Mouse (Mus musculus) bone marrow, adult 2 months (tissue): ENCODE data around the gene Tuft1. TPM values are rescaled to one million over a fixed set of nuclear protein-coding genes. Genes with fewer than 3 reads are reported as not detected.

ENCODE experiments used
- H3K27ac ChIP-seq: fragments of 200-500 bp; 2 replicates; pipeline ENCODE4 v1.5.1; 2012; ENCODE audit warnings: low read depth, mild to moderate bottlenecking, control low read depth, inconsistent platforms, low read length; ENCODE audit not compliant: control insufficient read depth, poor library complexity, insufficient read depth
- H3K4me1 ChIP-seq: fragments of 200-500 bp; 2 replicates; pipeline ENCODE4 v1.6.1; 2011; ENCODE audit warnings: low read length; ENCODE audit not compliant: control insufficient read depth, insufficient read depth
- H3K4me3 ChIP-seq: fragments of 200-500 bp; replicated peaks from 2 replicates; pipeline ENCODE3; 2011; ENCODE audit warnings: mild to moderate bottlenecking, low read depth, low read length, control low read depth; ENCODE audit not compliant: control insufficient read depth
- CTCF ChIP-seq: fragments of 200-500 bp; IDR thresholded peaks from 2 replicates; pipeline ENCODE4 v1.5.1; 2011; ENCODE audit warnings: low read length, control low read depth; ENCODE audit not compliant: control insufficient read depth, insufficient read depth
- POLR2A ChIP-seq: fragments of 200-500 bp; IDR thresholded peaks from 2 replicates; pipeline ENCODE4 v1.6.1; 2011; ENCODE audit warnings: low read depth, mild to moderate bottlenecking, control low read depth, low read length, borderline replicate concordance; ENCODE audit not compliant: control insufficient read depth
- WGBS: fragments of 180-500 bp; shearing (Covaris S2); methylation state at CpG from one replicate; pipeline ENCODE4 v1.1.7; 2018; 5-methylcytosine and 5-hydroxymethylcytosine counted together
- polyA plus RNA-seq: library from polyadenylated mRNA; stranded (reverse); fragments of >200 nt; gene quantifications from 2 replicates; pipeline ENCODE4 v1.2.4, GENCODE M21; 2011; ENCODE audit warnings: low replicate concordance; ENCODE audit not compliant: missing spikeins, insufficient read depth, insufficient read length

Gene Tuft1
- polyA plus RNA-seq, 1 experiment, result 7.4 TPM

DNA sequence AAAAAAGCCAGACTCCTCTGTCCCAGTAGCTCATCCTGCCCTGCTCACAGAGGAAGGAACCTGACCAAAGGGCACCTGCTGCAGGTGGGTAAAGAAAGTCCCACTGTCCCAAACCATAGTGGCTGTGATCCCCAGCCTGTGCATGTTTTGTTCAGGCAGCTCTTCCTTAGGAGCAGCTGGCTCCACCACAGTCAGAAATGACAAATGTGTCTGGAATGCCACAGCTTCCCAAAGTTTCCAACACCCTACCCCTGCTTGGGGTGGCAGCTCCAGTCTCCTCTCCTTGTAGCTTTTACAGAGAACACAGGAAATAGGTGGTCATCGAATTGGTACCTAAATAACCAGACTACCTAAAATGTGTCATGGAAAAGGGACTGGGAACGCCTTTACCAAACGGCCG is 34.4 kb downstream of the Tuft1 start:
- WGBS, result 82% methylated on average over 4 of the region's 4 CpGs
- TF ChIP-seq POLR2A (no peak), CTCF (no peak)

DNA sequence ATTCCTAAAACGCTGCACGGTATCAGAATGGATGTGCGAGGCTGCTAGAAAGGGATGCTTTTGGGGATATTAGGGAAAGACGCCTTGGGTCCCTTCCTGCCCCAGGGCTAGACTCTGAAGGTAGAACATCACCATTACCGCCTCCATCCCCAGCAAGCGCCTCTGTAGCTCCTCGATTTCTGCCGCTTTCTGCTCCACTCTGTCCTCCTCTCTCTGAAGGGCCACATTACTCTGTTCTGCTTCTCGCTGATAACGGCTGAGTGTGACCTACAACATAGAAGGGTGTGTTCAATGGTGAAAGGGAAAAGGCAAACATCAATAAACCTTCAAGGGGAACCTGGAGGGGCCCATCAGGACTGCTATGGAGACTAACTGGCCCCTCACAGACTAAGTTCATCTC is 36.1 kb downstream of the Tuft1 start:
- Histone ChIP-seq H3K27ac (no peak overlapping the region), H3K4me3 (no peak overlapping the region), H3K4me1 (no peaks in the 10 kb centered on the region)
- WGBS, result 81% methylated on average over 10 of the region's 10 CpGs
- TF ChIP-seq POLR2A, result no peak
- no peak for TF ChIP-seq CTCF

More for the DNA sequence above, 34.4 kb downstream of the Tuft1 start:
- H3K4me1 ChIP-seq, result no peaks in the 10 kb centered on the region
- no peak overlapping the region for H3K27ac ChIP-seq
- no peak overlapping the region for H3K4me3 ChIP-seq

DNA sequence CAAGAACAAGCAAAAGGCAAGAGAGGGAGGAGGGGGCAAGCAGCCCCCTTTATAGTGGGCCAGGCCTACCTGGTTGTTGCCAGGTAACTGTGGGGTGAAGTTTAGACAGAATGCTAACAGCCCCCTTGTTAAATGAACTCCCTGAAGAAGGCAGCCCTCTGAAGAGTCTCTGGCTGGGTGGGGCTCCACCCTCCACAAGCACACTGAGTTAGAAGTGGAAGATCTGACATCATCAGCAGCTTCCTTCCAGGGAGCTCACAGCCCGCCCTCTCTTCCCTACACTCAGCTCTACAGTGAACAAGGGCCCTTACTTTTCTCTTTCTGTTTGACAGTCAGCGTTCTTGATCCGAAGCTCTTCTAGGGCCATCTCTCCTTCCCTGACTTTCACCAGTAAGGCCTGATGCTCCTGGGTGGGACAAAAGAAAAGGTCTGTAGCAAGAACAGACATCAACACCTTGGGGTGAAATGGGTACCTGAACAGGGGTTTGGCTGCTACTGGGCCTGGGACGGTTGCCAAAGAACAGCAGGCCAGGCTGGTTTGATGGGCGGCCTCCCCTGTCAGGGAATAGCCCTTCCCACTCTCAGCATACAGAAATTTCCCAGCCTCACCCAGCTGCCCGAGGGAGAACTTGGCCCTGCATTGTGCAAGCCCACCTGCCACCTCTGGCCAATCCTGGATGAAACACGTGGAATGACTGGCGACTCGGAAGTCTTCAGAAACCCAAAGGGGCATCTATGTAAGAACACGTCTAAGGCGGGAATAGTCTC is 36.7 kb downstream of the Tuft1 start:
- Histone ChIP-seq H3K4me3 (no peak overlapping the region), H3K27ac (no peak overlapping the region), H3K4me1 (no peaks in the 10 kb centered on the region)
- WGBS, result 83% methylated on average over 11 of the region's 11 CpGs
- no peak for TF ChIP-seq POLR2A
- no peak for TF ChIP-seq CTCF

DNA sequence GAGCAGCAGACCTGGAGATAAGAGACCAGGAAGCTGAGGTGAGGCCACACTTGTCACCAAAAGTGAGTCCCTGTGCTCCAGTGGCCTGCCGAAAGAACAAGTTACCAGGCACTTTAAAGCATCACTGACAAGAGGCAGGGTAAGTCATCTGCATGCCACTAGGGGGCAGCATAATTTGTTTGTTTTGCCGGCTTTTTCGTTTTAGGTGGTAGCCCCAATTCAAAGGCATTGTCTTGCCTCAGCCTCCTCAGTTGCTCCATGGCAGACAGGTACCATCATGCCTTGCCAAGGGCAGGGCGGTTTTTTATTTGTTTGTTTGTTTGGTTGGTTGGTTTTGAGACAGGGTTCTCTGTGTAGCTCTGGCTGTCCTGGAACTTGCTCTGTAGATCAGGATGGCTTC is 42.0 kb downstream of the Tuft1 start:
- Histone ChIP-seq H3K4me3 (no peak overlapping the region), H3K27ac (no peak overlapping the region), H3K4me1 (no peaks in the 10 kb centered on the region; the same call in 1 of the 2 replicates)
- peak; percentile 36; the same call in 1 of the 2 replicates for TF ChIP-seq CTCF
- no peak for TF ChIP-seq POLR2A
- WGBS, result 29% methylated on average over 4 of the region's 4 CpGs

DNA sequence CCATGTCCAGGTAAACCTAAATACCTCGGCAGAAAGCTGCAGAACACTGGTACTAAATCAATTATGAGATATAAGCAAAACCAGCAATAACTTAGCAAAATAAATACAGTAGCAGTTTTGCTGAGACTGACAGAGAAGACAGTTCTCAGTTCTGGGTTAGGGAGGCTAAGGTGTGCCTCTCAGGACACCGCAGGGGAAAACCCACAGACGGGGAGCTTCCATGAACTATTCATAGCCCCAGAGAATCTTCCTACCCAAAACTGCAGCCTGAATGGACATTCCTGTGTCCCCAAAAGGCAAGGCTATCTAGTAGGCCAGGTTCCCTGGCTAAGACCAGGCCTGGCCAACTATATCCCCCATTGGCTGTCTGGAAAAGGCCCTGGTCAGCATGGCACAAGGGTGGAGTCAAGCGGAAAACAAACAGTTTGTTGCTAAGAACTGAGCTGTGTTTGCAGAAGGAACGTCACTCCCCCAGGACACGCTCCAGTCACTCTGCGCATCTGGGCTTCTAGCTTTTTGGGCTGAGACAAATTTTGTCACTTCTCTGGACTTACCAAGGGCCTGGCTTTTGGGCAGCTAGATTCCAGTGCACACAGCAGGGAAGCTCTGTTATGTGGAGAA is 45.3 kb downstream of the Tuft1 start:
- Histone ChIP-seq H3K4me3 (no peak overlapping the region), H3K4me1 (no peaks in the 10 kb centered on the region; the same call in 1 of the 2 replicates), H3K27ac (no peak overlapping the region)
- TF ChIP-seq CTCF (no peak), POLR2A (no peak)
- 85% methylated on average over 7 of the region's 7 CpGs for WGBS

DNA sequence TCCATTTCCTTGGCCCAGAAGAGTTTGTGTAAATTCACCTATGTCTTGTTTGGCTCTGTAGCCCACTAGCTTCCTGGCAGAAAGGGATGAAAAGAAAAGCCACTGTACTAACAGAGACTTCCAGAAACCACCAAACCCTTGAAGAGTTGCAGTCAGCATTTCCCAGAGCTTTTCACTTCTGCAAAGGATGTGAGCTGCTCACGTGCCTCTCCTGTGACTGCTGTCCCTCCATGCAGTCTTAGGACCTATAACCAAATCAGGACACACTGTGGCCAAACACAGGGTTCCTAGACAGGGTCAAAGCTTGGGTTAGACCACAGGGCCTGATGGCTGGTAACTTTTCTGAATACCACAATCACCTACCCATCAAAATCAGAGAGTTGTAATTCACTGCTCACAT is 46.4 kb downstream of the Tuft1 start:
- Histone ChIP-seq H3K4me1 (no peaks in the 10 kb centered on the region; the same call in 1 of the 2 replicates), H3K27ac (no peak overlapping the region), H3K4me3 (no peak overlapping the region)
- 57% methylated on average over 1 of the region's 1 CpGs for WGBS
- TF ChIP-seq CTCF, result no peak
- no peak for TF ChIP-seq POLR2A

DNA sequence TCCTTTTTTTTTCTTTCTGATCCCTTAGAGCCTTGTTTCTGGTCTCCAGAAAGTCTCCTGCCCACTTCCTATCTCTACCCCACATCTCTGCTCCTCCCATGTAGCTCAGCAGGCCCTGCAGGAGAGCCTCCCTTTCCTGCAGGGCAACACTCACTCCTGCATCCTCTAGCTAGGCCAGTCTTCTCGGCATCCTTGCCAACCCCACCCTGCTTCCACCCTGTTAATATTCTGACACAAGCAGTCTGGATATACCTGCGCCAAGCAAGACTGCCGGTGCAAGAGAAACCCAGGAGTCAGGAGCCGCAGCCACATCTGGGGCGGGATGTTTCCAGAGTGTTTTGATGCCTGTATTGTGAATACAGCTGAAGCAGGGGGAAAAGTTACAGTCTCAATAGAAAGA is 46.8 kb downstream of the Tuft1 start:
- 76% methylated on average over 5 of the region's 5 CpGs for WGBS

DNA sequence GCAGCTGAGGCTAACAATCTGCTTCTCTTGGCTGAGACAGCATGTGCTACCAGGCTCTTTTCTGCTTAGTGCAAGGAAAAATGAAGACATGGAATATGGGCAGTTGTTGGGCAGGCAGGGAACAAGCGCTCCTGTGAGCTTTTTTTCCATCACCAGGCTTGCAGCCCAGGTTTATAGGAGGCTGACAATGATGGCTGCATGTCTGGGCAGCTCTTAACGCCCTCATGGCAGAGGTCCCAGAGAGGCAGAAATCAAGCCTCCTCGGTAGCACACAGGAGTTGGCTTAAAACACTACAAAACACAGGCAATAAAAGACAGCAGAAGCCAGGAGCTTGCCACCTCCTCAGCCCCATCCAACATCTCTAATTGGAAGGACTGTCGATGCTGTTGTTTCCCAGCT is 47.3 kb downstream of the Tuft1 start:
- 71% methylated on average over 4 of the region's 4 CpGs for WGBS
- Histone ChIP-seq H3K4me1 (no peaks in the 10 kb centered on the region; the same call in 1 of the 2 replicates), H3K4me3 (no peak overlapping the region), H3K27ac (no peak overlapping the region)
- no peak for TF ChIP-seq CTCF
- TF ChIP-seq POLR2A, result no peak

More for the DNA sequence above, 46.8 kb downstream of the Tuft1 start:
- Histone ChIP-seq H3K4me1 (no peaks in the 10 kb centered on the region; the same call in 1 of the 2 replicates), H3K27ac (no peak overlapping the region), H3K4me3 (no peak overlapping the region)
- TF ChIP-seq POLR2A (no peak), CTCF (no peak)

DNA sequence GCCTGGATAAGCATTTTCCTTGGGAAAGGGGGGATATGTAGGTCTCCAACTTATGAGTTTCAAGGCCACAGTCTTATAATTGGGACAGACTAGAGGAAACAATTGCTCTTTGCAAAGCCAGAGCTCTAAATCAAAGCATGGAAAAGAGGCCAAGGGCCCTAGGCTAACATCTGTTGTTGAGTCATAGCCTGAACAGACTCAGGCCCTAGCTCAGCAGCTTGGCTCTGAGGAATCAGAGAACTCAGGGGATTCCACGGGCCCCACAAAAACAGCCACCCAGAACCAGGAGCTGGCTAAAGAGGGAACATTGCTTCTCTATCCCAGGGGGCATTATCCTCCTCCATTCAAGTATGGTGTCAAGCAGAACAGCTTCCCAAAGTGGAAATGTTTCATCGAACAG is 48.1 kb downstream of the Tuft1 start:
- Histone ChIP-seq H3K27ac (no peak overlapping the region), H3K4me1 (no peaks in the 10 kb centered on the region; the same call in 1 of the 2 replicates), H3K4me3 (no peak overlapping the region)
- WGBS, result 75% methylated on average over 2 of the region's 2 CpGs
- no peak for TF ChIP-seq CTCF
- no peak for TF ChIP-seq POLR2A
